Mouse (Mus musculus) ES-Bruce4 (cell line): Measurements from ENCODE around the gene Cacng7. TPM values are rescaled to one million over a fixed set of nuclear protein-coding genes. Genes with fewer than 3 reads are reported as not detected.
A peak's percentile ranks its signal among the peaks of the same experiment; 100 is the strongest.
"Not testable (repeated sequence)": the region's sequence is repeated elsewhere in the genome, so short reads cannot be mapped to it uniquely, and the experiment has no call there.

Experiments used
- H3K27ac ChIP-seq: 2 replicates; pipeline ENCODE4 v1.5.1; 2012; ENCODE audit warnings: low read length, inconsistent platforms; ENCODE audit not compliant: insufficient read depth
- H3K27me3 ChIP-seq: 2 replicates; pipeline ENCODE4 v1.6.1; 2012; ENCODE audit warnings: mild to moderate bottlenecking, low read length, inconsistent platforms; ENCODE audit not compliant: control insufficient read depth, poor library complexity, insufficient read depth, severe bottlenecking
- H3K36me3 ChIP-seq: 2 replicates; pipeline ENCODE4 v1.6.1; 2012; ENCODE audit warnings: inconsistent platforms, mild to moderate bottlenecking, low read length, moderate library complexity; ENCODE audit not compliant: control insufficient read depth, poor library complexity, insufficient read depth, severe bottlenecking
- H3K4me1 ChIP-seq: one replicate; pipeline ENCODE4 v1.8.1; 2011; ENCODE audit warnings: low read length; ENCODE audit not compliant: control insufficient read depth, insufficient read depth
- H3K4me3 ChIP-seq: 2 replicates; pipeline ENCODE4 v1.5.1; 2011; ENCODE audit warnings: low read depth, mild to moderate bottlenecking, low read length
- H3K9ac ChIP-seq: 2 replicates; pipeline ENCODE4 v1.6.1; 2012; ENCODE audit warnings: low read depth, mild to moderate bottlenecking, inconsistent platforms; ENCODE audit not compliant: poor library complexity, severe bottlenecking
- H3K9me3 ChIP-seq: replicated peaks from 2 replicates; pipeline ENCODE4 v1.6.1; 2012; ENCODE audit warnings: mild to moderate bottlenecking, low read length, inconsistent platforms; ENCODE audit not compliant: control insufficient read depth, poor library complexity, insufficient read depth, severe bottlenecking
- CTCF ChIP-seq: IDR thresholded peaks from one replicate; pipeline ENCODE4 v1.8.1; 2011; ENCODE audit warnings: low read depth, low read length
- EP300 ChIP-seq: IDR thresholded peaks from 2 replicates; pipeline ENCODE4 v1.6.1; 2011; ENCODE audit warnings: low read depth, low read length; ENCODE audit not compliant: insufficient read depth
- POLR2A ChIP-seq: IDR thresholded peaks from one replicate; pipeline ENCODE4 v1.8.1; 2011; ENCODE audit warnings: low read length; ENCODE audit not compliant: insufficient read depth
- polyA plus RNA-seq: library from polyadenylated mRNA; stranded (reverse); fragments of >200 nt; gene quantifications from 2 replicates; pipeline ENCODE4 v1.2.4, GENCODE M21; 2011; ENCODE audit warnings: low read depth; ENCODE audit not compliant: missing spikeins, insufficient read depth, insufficient read length

Cacng7 gene
- polyA plus RNA-seq, 1 experiment = 57.6 TPM

DNA sequence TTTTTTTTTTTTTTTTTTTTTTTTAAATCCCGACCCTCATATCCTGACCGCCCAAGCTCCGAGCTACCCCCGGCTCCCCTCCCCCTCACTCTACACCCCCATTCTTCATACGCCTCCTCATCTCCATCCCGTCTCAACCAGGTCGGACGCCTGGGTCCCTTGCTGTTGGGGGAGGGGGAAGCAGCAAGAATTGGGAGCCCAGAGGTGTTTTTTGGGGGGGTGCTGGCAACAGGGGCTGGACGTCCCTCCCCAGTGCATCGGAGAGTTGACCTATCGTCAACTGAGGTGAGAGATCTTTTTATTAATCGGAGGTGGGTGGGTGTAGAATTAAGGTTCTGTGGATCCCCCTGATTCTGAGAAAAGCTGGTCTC lies 58.3 kb downstream of the Cacng7 start:
- H3K4me1 ChIP-seq = peaks cover 2% of the 10 kb centered on the region
- H3K4me3 ChIP-seq = peak overlapping the region; percentile 23
- TF ChIP-seq POLR2A = no peak
- TF ChIP-seq EP300 = no peak
- TF ChIP-seq CTCF = no peak
- no peak overlapping the region for H3K27ac ChIP-seq
- H3K36me3 ChIP-seq = no peaks in the 10 kb centered on the region
- no peaks in the 10 kb centered on the region for H3K9me3 ChIP-seq
- H3K27me3 ChIP-seq = no peaks in the 10 kb centered on the region
- peak overlapping the region; percentile 66 for H3K9ac ChIP-seq

DNA sequence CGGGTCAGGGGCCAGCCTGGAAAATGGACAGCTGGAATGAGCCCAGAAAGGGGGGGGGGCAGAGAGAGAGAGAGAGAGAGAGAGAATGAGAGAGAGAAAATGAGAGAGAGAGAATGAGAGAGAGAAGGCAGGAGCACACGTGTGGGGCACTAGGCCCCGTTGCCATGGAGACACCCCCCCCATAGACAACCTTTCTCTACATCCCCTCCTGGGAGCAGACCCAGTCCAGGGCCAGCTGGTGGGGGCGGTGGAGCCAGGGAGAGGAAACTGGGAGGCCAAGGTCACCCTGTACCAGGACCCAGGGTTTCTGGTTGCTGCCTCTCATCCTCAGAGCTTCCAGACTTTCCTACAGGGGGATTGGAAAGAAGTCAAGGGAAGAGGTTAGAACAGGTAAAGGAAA lies 59.1 kb downstream of the Cacng7 start:
- H3K27ac ChIP-seq = no peak overlapping the region
- peaks cover 2% of the 10 kb centered on the region for H3K4me1 ChIP-seq
- no peak overlapping the region for H3K4me3 ChIP-seq
- no peak for TF ChIP-seq EP300
- no peak for TF ChIP-seq CTCF
- no peak for TF ChIP-seq POLR2A
- H3K9ac ChIP-seq = no peak overlapping the region
- no peaks in the 10 kb centered on the region for H3K36me3 ChIP-seq
- H3K9me3 ChIP-seq = no peaks in the 10 kb centered on the region
- no peaks in the 10 kb centered on the region for H3K27me3 ChIP-seq

DNA sequence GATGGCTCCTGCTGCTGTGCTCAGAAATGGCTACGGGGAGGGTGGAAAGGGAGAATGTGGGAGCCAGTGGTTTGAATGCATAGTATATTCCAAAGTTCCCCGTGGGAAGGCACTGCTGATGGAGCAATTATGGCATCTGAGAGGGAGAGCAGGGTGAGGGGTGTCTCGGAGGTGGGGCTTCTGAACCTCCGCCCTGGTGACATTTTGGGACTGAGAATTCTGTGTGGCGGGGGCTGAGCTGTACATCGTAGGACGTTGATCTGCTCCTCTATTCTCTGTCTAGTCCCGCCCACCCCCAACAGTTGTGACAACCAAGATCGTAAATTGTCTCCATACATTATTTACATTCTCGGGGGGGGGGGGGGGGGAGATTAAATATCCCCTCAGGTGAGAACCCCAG lies 64.6 kb downstream of the Cacng7 start:
- Histone ChIP-seq H3K4me3 (no peak overlapping the region), H3K9ac (no peak overlapping the region), H3K9me3 (no peaks in the 10 kb centered on the region)

DNA sequence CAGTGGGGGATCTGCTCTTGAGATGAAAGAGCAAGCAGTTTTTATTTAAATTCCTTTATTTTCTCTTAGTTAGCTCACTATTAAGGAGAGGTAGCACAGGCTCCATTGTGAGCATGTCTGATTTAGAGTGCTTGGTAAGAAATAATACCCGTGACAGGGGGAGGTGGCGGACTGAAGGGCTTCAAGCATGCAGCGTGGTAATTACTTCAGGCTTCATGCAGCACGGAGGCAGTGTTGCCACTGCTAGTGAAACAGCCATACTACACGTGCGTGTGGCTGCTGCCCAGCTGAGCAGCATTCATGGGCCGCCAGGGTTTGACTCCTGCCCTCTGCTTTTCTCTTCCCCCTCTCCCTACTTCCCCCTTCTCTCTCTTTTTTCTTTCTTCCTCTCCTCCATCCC lies 65.0 kb downstream of the Cacng7 start:
- H3K27ac ChIP-seq = no peak overlapping the region
- TF ChIP-seq CTCF (no peak), EP300 (no peak), POLR2A (no peak)
- H3K36me3 ChIP-seq = no peaks in the 10 kb centered on the region
- H3K4me3 ChIP-seq = no peak overlapping the region
- no peaks in the 10 kb centered on the region for H3K9me3 ChIP-seq
- H3K27me3 ChIP-seq = no peaks in the 10 kb centered on the region
- H3K4me1 ChIP-seq = no peaks in the 10 kb centered on the region
- H3K9ac ChIP-seq = no peak overlapping the region

More for the DNA sequence above, 64.6 kb downstream of the Cacng7 start:
- Histone ChIP-seq H3K27me3 (no peaks in the 10 kb centered on the region), H3K4me1 (no peaks in the 10 kb centered on the region), H3K36me3 (no peaks in the 10 kb centered on the region), H3K27ac (no peak overlapping the region)
- TF ChIP-seq CTCF (no peak), EP300 (no peak), POLR2A (no peak)

DNA sequence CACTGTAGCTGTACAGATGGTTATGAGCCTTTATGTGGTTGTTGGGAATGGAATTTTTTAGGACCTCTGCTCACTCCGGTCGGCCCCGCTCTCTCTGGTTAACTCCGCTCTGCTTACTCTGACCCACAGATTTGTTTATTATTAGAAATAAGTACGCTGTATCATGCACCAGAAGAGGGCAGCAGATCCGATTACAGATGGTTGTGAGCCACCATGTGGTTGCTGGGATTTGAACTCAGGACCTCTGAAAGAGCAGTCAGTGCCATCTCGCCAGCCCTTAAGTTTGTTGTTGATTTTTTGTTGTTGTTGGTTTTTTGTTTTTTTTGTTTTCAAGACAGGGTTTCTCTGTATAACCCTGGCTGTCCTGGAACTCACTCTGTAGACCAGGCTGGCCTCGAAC lies 65.6 kb downstream of the Cacng7 start:
- H3K9ac ChIP-seq, H3K9me3 ChIP-seq, H3K4me1 ChIP-seq, H3K27me3 ChIP-seq, H3K27ac ChIP-seq, H3K4me3 ChIP-seq, H3K36me3 ChIP-seq: not testable (repeated sequence)
- peak; percentile 0 for TF ChIP-seq CTCF

DNA sequence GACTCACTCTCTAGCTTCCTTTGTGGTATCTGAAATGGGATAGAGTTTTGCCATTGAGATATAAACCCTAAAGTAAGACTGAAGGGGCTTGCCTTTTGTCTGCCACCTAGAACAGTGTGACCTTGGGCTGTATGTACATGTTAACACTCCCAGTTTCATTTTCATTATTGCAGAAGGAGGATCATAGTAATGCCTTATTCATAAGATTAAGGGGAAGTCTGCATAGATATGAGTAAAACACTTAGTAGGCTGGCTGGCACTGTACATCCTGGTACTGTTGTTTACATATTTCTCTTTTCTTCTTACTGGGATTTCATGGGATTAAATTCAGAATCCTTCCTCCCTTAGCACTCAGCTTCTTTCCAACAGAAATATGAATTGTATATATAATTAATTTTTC lies 67.2 kb downstream of the Cacng7 start:
- Histone ChIP-seq H3K4me3 (no peak overlapping the region), H3K27me3 (no peaks in the 10 kb centered on the region), H3K36me3 (no peaks in the 10 kb centered on the region), H3K9me3 (no peaks in the 10 kb centered on the region), H3K9ac (no peak overlapping the region), H3K4me1 (no peaks in the 10 kb centered on the region), H3K27ac (no peak overlapping the region)
- TF ChIP-seq POLR2A (no peak), CTCF (no peak), EP300 (no peak)
